8 mouse cellular contexts compared by ENCODE assay signal in genomic region chr5:143528308-143528683, GRCm38 (mm10). TPM values are rescaled to one million over a fixed set of nuclear protein-coding genes. Genes with fewer than 3 reads are reported as not detected.
DNase-seq lines count a peak whose midpoint lies in the region; ATAC-seq and TF ChIP-seq lines count a peak whose summit lies in the region.

No protein-coding gene starts in this region.

- H3K27me3 ChIP-seq in heart, embryonic 13.5 days (replicated peaks), result no peaks in the 10 kb centered on the region
- H3K27me3 ChIP-seq in E14TG2a.4 (ENCODE audit: insufficient read depth, low read length), result peaks cover 3% of the 10 kb centered on the region
- no peaks in the 10 kb centered on the region for H3K27me3 ChIP-seq in forebrain, embryonic 12.5 days
- H3K27me3 ChIP-seq in liver, embryonic 16.5 days (ENCODE audit: control insufficient read depth, insufficient read depth, low read depth, low read length), result no peaks in the 10 kb centered on the region

- H3K9me3 ChIP-seq in heart, embryonic 13.5 days, result no peaks in the 10 kb centered on the region
- no peaks in the 10 kb centered on the region for H3K9me3 ChIP-seq in E14TG2a.4 (ENCODE audit: low read length)
- no peaks in the 10 kb centered on the region for H3K9me3 ChIP-seq in forebrain, embryonic 12.5 days
- no peaks in the 10 kb centered on the region for H3K9me3 ChIP-seq in liver, embryonic 16.5 days (replicated peaks; ENCODE audit: control insufficient read depth, low read length)

- peak overlapping the region; percentile 91 for H3K4me2 ChIP-seq in heart, embryonic 13.5 days
- peak overlapping the region; percentile 83 for H3K4me2 ChIP-seq in forebrain, embryonic 12.5 days
- H3K4me2 ChIP-seq in liver, embryonic 16.5 days (ENCODE audit: low read depth, low read length), result peak overlapping the region; percentile 98

- DNase-seq in heart, postnatal 10 days, result no peak
- no peak for DNase-seq in adrenal gland, postnatal 14 days
- DNase-seq in right cerebral cortex, adult 18-20 months, result no peak
- DNase-seq in frontal cortex, postnatal 36 days (ENCODE audit: low spot score in 2 of 2), result no peak

- TF ChIP-seq CTCF in E14TG2a.4 (conservative IDR thresholded peaks at IDR 0.05; ENCODE audit: low read length), result no peak

- peak overlapping the region; percentile 100 for H3K4me3 ChIP-seq in heart, embryonic 13.5 days
- peak overlapping the region; percentile 90 for H3K4me3 ChIP-seq in E14TG2a.4 (replicated peaks; ENCODE audit: low read length)
- H3K4me3 ChIP-seq in forebrain, embryonic 12.5 days (replicated peaks), result peak overlapping the region; percentile 96
- H3K4me3 ChIP-seq in liver, embryonic 16.5 days (ENCODE audit: low read depth, low read length), result peak overlapping the region; percentile 87

- WGBS in heart, embryonic 13.5 days, result 10% methylated on average over 7 of the region's 7 CpGs
- 14% methylated on average over 7 of the region's 7 CpGs for WGBS in forebrain, embryonic 12.5 days
- WGBS in liver, embryonic 16.5 days (ENCODE audit: insufficient replicate concordance), result 11% methylated on average over 7 of the region's 7 CpGs

- intact Hi-C loops in heart, postnatal 10 days (cut with DNase I), result loop anchor here (2.0 kb wide), 1 partner anchor 19 kb away; no protein-coding TSS in a partner anchor

- peaks cover 40% of the 10 kb centered on the region for H3K4me1 ChIP-seq in heart, embryonic 13.5 days
- peaks cover 46% of the 10 kb centered on the region for H3K4me1 ChIP-seq in E14TG2a.4 (replicated peaks; ENCODE audit: low read depth, low read length)
- peaks cover 29% of the 10 kb centered on the region for H3K4me1 ChIP-seq in forebrain, embryonic 12.5 days
- H3K4me1 ChIP-seq in liver, embryonic 16.5 days (ENCODE audit: control insufficient read depth, low read depth, low read length), result peaks cover 38% of the 10 kb centered on the region

- H3K36me3 ChIP-seq in heart, embryonic 13.5 days, result peaks cover 7% of the 10 kb centered on the region; the same call in 1 of the 2 replicates
- H3K36me3 ChIP-seq in E14TG2a.4 (ENCODE audit: insufficient read depth, low read length), result peaks cover 12% of the 10 kb centered on the region; the same call in 1 of the 2 replicates
- 0 out of 2 replicates have a peak, but pooled peaks cover 6% of the 10 kb centered on the region for H3K36me3 ChIP-seq in forebrain, embryonic 12.5 days (replicated peaks)
- 0 out of 2 replicates have a peak, but pooled peaks cover 3% of the 10 kb centered on the region for H3K36me3 ChIP-seq in liver, embryonic 16.5 days (ENCODE audit: control insufficient read depth, insufficient read depth)

- peak overlapping the region; percentile 100 for H3K9ac ChIP-seq in heart, embryonic 13.5 days
- H3K9ac ChIP-seq in forebrain, embryonic 12.5 days, result peak overlapping the region; percentile 99
- H3K9ac ChIP-seq in liver, embryonic 16.5 days (ENCODE audit: low read depth, low read length), result peak overlapping the region; percentile 96

- peak; percentile 5; the same call in 1 of the 2 replicates for ATAC-seq in heart, embryonic 13.5 days (ENCODE audit: extremely low read depth, insufficient number of reproducible peaks, low FRiP score, low TSS enrichment)
- ATAC-seq in forebrain, embryonic 12.5 days (ENCODE audit: low FRiP score), result no peak; the same call in 1 of the 2 replicates
- ATAC-seq in liver, embryonic 16.5 days (ENCODE audit: low read depth), result no peak

- peak overlapping the region; percentile 99 for H3K27ac ChIP-seq in heart, embryonic 13.5 days (replicated peaks)
- H3K27ac ChIP-seq in forebrain, embryonic 12.5 days, result peak overlapping the region; percentile 96
- H3K27ac ChIP-seq in liver, embryonic 16.5 days (ENCODE audit: low read length), result peak overlapping the region; percentile 99

RNA-seq across cellular contexts. Expression of gene Rac1, which starts 0.5 kb away (rescaled TPM):
- 352 and 355 TPM in 2 replicates for polyA plus RNA-seq in heart, embryonic 13.5 days (2015; fragmentation: Nextera tagmentation; extraction: Ambion mirVana)
- 100 to 1,000 TPM; 314 to 339 TPM for total RNA-seq in heart, postnatal 10 days (2021)
- polyA plus RNA-seq in forebrain, embryonic 12.5 days (2016; fragmentation: Nextera tagmentation; extraction: Ambion mirVana), result 377 and 395 TPM in 2 replicates
- polyA plus RNA-seq in liver, embryonic 16.5 days (2015; fragmentation: Nextera tagmentation; extraction: Ambion mirVana), result 104 and 135 TPM in 2 replicates
- total RNA-seq in adrenal gland, postnatal 14 days (2021), result 343 and 359 TPM in 2 replicates
